Mouse (Mus musculus) midbrain, embryonic 15.5 days (tissue): Measurements from ENCODE around the gene Cd80. TPM values are rescaled to one million over a fixed set of nuclear protein-coding genes. Genes with fewer than 3 reads are reported as not detected.

Experiments used
- ATAC-seq: fragments of 200-750 bp; cut with Nextera tagmentation; replicated peaks from 2 replicates; pipeline ENCODE4 v1.8.0; 2017; ENCODE audit warnings: moderate TSS enrichment
- H3K27ac ChIP-seq: fragments of 300-500 bp; sonication (generic); 2 replicates; pipeline ENCODE4 v1.5.1; 2015; ENCODE audit warnings: mild to moderate bottlenecking, inconsistent platforms
- H3K27me3 ChIP-seq: fragments of 300-500 bp; sonication (generic); replicated peaks from 2 replicates; pipeline ENCODE4 v1.6.1; 2015; ENCODE audit warnings: inconsistent platforms
- H3K36me3 ChIP-seq: fragments of 300-500 bp; sonication (generic); replicated peaks from 2 replicates; pipeline ENCODE4 v1.6.1; 2015; ENCODE audit warnings: inconsistent platforms
- H3K4me1 ChIP-seq: fragments of 300-500 bp; sonication (generic); 2 replicates; pipeline ENCODE4 v1.6.1; 2015; ENCODE audit warnings: inconsistent platforms
- H3K4me2 ChIP-seq: fragments of 300-500 bp; sonication (generic); 2 replicates; pipeline ENCODE4 v1.6.1; 2015; ENCODE audit warnings: inconsistent platforms, mild to moderate bottlenecking, moderate library complexity
- H3K4me3 ChIP-seq: fragments of 300-500 bp; sonication (generic); 2 replicates; pipeline ENCODE4 v1.5.1; 2015; ENCODE audit warnings: mild to moderate bottlenecking, inconsistent platforms
- H3K9ac ChIP-seq: fragments of 300-500 bp; sonication (generic); 2 replicates; pipeline ENCODE4 v1.6.1; 2015; ENCODE audit warnings: mild to moderate bottlenecking, inconsistent platforms
- H3K9me3 ChIP-seq: fragments of 300-500 bp; sonication (generic); 2 replicates; pipeline ENCODE4 v1.6.1; 2016; ENCODE audit warnings: inconsistent platforms
- WGBS: fragments of 180-500 bp; shearing (Covaris S2); methylation state at CpG from one replicate; pipeline ENCODE4 v1.1.7; 2015; ENCODE audit warnings: mixed read lengths; 5-methylcytosine and 5-hydroxymethylcytosine counted together
- polyA plus RNA-seq: library from polyadenylated mRNA; unstranded; fragments of >200 nt; fragmentation: Nextera tagmentation; extraction: Ambion mirVana; gene quantifications from 2 replicates; pipeline ENCODE4 v1.2.1, GENCODE M21; 2015

The Cd80 gene
- 0.54 and 0.75 TPM in 2 replicates for polyA plus RNA-seq

GRCm38 (mm10) chr16:38455511-38456418, at the start of gene Cd80:
Gene Cd80 (plus strand): TSS chr16:38455561.
- Histone ChIP-seq H3K4me2 (no peak within 1 kb of the TSS), H3K9ac (no peak within 1 kb of the TSS), H3K4me1 (peaks cover 12% of the 10 kb centered on the region), H3K4me3 (no peak within 1 kb of the TSS), H3K36me3 (no peaks in the 10 kb centered on the region), H3K27me3 (no peaks in the 10 kb centered on the region), H3K9me3 (no peaks in the 10 kb centered on the region), H3K27ac (no peak within 1 kb of the TSS)
- no peak for ATAC-seq
- WGBS = 69% methylated on average over 17 of the region's 17 CpGs

GRCm38 (mm10) chr16:38406293-38406692, 49.1 kb upstream of the Cd80 start:
- Histone ChIP-seq H3K27ac (no peak overlapping the region), H3K9ac (no peak overlapping the region), H3K36me3 (no peaks in the 10 kb centered on the region), H3K27me3 (no peaks in the 10 kb centered on the region), H3K4me1 (no peaks in the 10 kb centered on the region), H3K9me3 (no peaks in the 10 kb centered on the region), H3K4me2 (no peak overlapping the region), H3K4me3 (no peak overlapping the region)
- no peak for ATAC-seq
- 76% methylated on average over 5 of the region's 5 CpGs for WGBS

- no peak for ATAC-seq
- WGBS = 83% methylated on average over 6 of the region's 6 CpGs
- Histone ChIP-seq H3K36me3 (no peaks in the 10 kb centered on the region), H3K4me3 (no peak overlapping the region), H3K4me1 (no peaks in the 10 kb centered on the region), H3K27ac (no peak overlapping the region), H3K27me3 (no peaks in the 10 kb centered on the region), H3K4me2 (no peak overlapping the region), H3K9ac (no peak overlapping the region), H3K9me3 (no peaks in the 10 kb centered on the region)
Observed at GRCm38 (mm10) chr16:38406708-38407107, 48.7 kb upstream of the Cd80 start.

GRCm38 (mm10) chr16:38407584-38407983, 47.8 kb upstream of the Cd80 start:
- no peak for ATAC-seq
- Histone ChIP-seq H3K9me3 (no peaks in the 10 kb centered on the region), H3K36me3 (no peaks in the 10 kb centered on the region), H3K4me3 (no peak overlapping the region), H3K27ac (no peak overlapping the region), H3K4me1 (no peaks in the 10 kb centered on the region), H3K27me3 (no peaks in the 10 kb centered on the region), H3K9ac (no peak overlapping the region), H3K4me2 (no peak overlapping the region)
- 39% methylated on average over 5 of the region's 5 CpGs for WGBS

GRCm38 (mm10) chr16:38408416-38408815, 46.9 kb upstream of the Cd80 start:
- H3K9me3 ChIP-seq = no peaks in the 10 kb centered on the region
- H3K4me3 ChIP-seq = no peak overlapping the region
- H3K36me3 ChIP-seq = no peaks in the 10 kb centered on the region
- 98% methylated on average over 8 of the region's 8 CpGs for WGBS
- no peak overlapping the region for H3K9ac ChIP-seq
- H3K27me3 ChIP-seq = no peaks in the 10 kb centered on the region
- H3K4me2 ChIP-seq = no peak overlapping the region
- ATAC-seq = no peak
- no peak overlapping the region for H3K27ac ChIP-seq
- no peaks in the 10 kb centered on the region for H3K4me1 ChIP-seq

- Histone ChIP-seq H3K4me3 (no peak overlapping the region), H3K4me1 (no peaks in the 10 kb centered on the region), H3K36me3 (no peaks in the 10 kb centered on the region), H3K4me2 (no peak overlapping the region), H3K9ac (no peak overlapping the region), H3K27me3 (no peaks in the 10 kb centered on the region), H3K9me3 (no peaks in the 10 kb centered on the region), H3K27ac (no peak overlapping the region)
- no peak for ATAC-seq
- WGBS = 77% methylated on average over 7 of the region's 7 CpGs
Observed at GRCm38 (mm10) chr16:38414953-38415352, 40.4 kb upstream of the Cd80 start.

GRCm38 (mm10) chr16:38425374-38425773, 30.0 kb upstream of the Cd80 start:
- no peak overlapping the region for H3K4me2 ChIP-seq
- H3K9ac ChIP-seq = no peak overlapping the region
- H3K27me3 ChIP-seq = no peaks in the 10 kb centered on the region
- WGBS = 88% methylated on average over 2 of the region's 2 CpGs
- H3K9me3 ChIP-seq = no peaks in the 10 kb centered on the region
- no peak for ATAC-seq
- H3K36me3 ChIP-seq = no peaks in the 10 kb centered on the region
- H3K27ac ChIP-seq = no peak overlapping the region
- H3K4me3 ChIP-seq = no peak overlapping the region
- no peaks in the 10 kb centered on the region for H3K4me1 ChIP-seq

GRCm38 (mm10) chr16:38425799-38426198, 29.6 kb upstream of the Cd80 start:
- Histone ChIP-seq H3K4me3 (no peak overlapping the region), H3K27me3 (no peaks in the 10 kb centered on the region), H3K9me3 (no peaks in the 10 kb centered on the region), H3K9ac (no peak overlapping the region), H3K4me2 (no peak overlapping the region), H3K27ac (no peak overlapping the region), H3K36me3 (no peaks in the 10 kb centered on the region), H3K4me1 (no peaks in the 10 kb centered on the region)
- 86% methylated on average over 1 of the region's 1 CpGs for WGBS
- ATAC-seq = no peak

GRCm38 (mm10) chr16:38431446-38432185, 23.7 kb upstream of the Cd80 start:
- Histone ChIP-seq H3K4me3 (no peak overlapping the region), H3K27ac (no peak overlapping the region), H3K27me3 (no peaks in the 10 kb centered on the region), H3K4me2 (no peak overlapping the region), H3K9ac (no peak overlapping the region), H3K4me1 (no peaks in the 10 kb centered on the region), H3K9me3 (no peaks in the 10 kb centered on the region), H3K36me3 (no peaks in the 10 kb centered on the region)
- no peak for ATAC-seq
- 43% methylated on average over 13 of the region's 13 CpGs for WGBS

- Histone ChIP-seq H3K27me3 (no peaks in the 10 kb centered on the region), H3K9ac (no peak within 1 kb of the TSS), H3K36me3 (no peaks in the 10 kb centered on the region), H3K9me3 (no peaks in the 10 kb centered on the region), H3K27ac (no peak within 1 kb of the TSS), H3K4me3 (no peak within 1 kb of the TSS), H3K4me2 (no peak within 1 kb of the TSS), H3K4me1 (no peaks in the 10 kb centered on the region)
- 84% methylated on average over 11 of the region's 11 CpGs for WGBS
- no peak for ATAC-seq
Observed at GRCm38 (mm10) chr16:38432498-38433425, 22.6 kb upstream of the Cd80 start, which contains the start of gene Pla1a. Gene Pla1a (minus strand): TSS chr16:38433145.

GRCm38 (mm10) chr16:38433514-38433913, 21.8 kb upstream of the Cd80 start:
- Histone ChIP-seq H3K36me3 (no peaks in the 10 kb centered on the region), H3K9ac (no peak overlapping the region), H3K4me1 (no peaks in the 10 kb centered on the region), H3K9me3 (no peaks in the 10 kb centered on the region), H3K4me3 (no peak overlapping the region), H3K27ac (no peak overlapping the region), H3K4me2 (no peak overlapping the region), H3K27me3 (no peaks in the 10 kb centered on the region)
- no peak for ATAC-seq
- 86% methylated on average over 8 of the region's 8 CpGs for WGBS

GRCm38 (mm10) chr16:38434295-38434795, 21.0 kb upstream of the Cd80 start:
- H3K27ac ChIP-seq = no peak overlapping the region
- no peaks in the 10 kb centered on the region for H3K4me1 ChIP-seq
- no peaks in the 10 kb centered on the region for H3K27me3 ChIP-seq
- H3K4me3 ChIP-seq = no peak overlapping the region
- no peaks in the 10 kb centered on the region for H3K9me3 ChIP-seq
- H3K4me2 ChIP-seq = no peak overlapping the region
- WGBS = 83% methylated on average over 4 of the region's 4 CpGs
- H3K9ac ChIP-seq = no peak overlapping the region
- ATAC-seq = no peak
- no peaks in the 10 kb centered on the region for H3K36me3 ChIP-seq
